Mouse (Mus musculus) G1E (cell line): ENCODE measurements around the gene Pcnx3.

Experiments used
- CTCF ChIP-seq: IDR thresholded peaks from 2 replicates; pipeline ENCODE4 v1.5.1; 2012; ENCODE audit warnings: low read depth, low read length, inconsistent platforms, mixed read lengths
- GATA1 ChIP-seq: IDR thresholded peaks from 2 replicates; pipeline ENCODE4 v1.6.1; 2012; ENCODE audit warnings: borderline replicate concordance, low read length, inconsistent platforms, mixed read lengths
- GATA2 ChIP-seq: IDR thresholded peaks from 2 replicates; pipeline ENCODE4 v1.6.1; 2012; ENCODE audit warnings: low read depth, low read length, inconsistent platforms, borderline replicate concordance
- POLR2AphosphoS5 ChIP-seq: IDR thresholded peaks from 2 replicates; pipeline ENCODE4 v1.6.1; 2012; ENCODE audit warnings: low read depth, low read length, inconsistent platforms; ENCODE audit not compliant: insufficient replicate concordance

GRCm38 (mm10) chr19:5662310-5662709 lies 26.4 kb downstream of the Pcnx3 start:
- TF ChIP-seq GATA1 (no peak), CTCF (no peak), POLR2AphosphoS5 (no peak), GATA2 (no peak)
